Mouse (Mus musculus) ES-Bruce4 (cell line): ENCODE results near the gene Lta.

ENCODE experiments used
- CTCF ChIP-seq: IDR thresholded peaks from one replicate; pipeline ENCODE4 v1.8.1; 2011; ENCODE audit warnings: low read depth, low read length
- EP300 ChIP-seq: IDR thresholded peaks from 2 replicates; pipeline ENCODE4 v1.6.1; 2011; ENCODE audit warnings: low read depth, low read length; ENCODE audit not compliant: insufficient read depth
- POLR2A ChIP-seq: IDR thresholded peaks from one replicate; pipeline ENCODE4 v1.8.1; 2011; ENCODE audit warnings: low read length; ENCODE audit not compliant: insufficient read depth

- TF ChIP-seq POLR2A (no peak), CTCF (no peak), EP300 (no peak)
Observed at GRCm38 (mm10) chr17:35248986-35249385, 43.8 kb upstream of the Lta start.
